Mouse (Mus musculus): ENCODE data around the gene Ccdc84.

DNA sequence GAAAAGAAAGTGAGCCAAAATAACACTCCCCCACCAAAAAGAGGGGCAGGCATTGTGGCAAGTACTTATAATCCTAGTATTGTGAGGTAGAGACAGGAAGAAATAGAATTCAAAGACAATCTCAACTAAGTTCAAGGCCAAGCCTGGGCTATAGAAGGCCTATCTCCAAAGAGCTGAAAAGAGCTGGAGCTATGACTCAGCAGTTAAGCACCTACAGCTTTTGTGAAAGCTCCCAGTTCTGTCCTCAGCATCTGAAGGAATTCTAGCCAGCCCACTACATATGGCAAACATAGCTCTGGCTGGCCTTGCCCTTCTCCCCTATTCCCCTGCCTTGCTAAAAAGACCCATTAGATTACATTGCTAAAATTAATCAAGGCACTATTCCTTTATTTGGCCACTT lies 45.0 kb downstream of the Ccdc84 start:
- TF ChIP-seq CTCF (IDR thresholded peaks at IDR 0.05) (no peak), EP300 (IDR thresholded peaks at IDR 0.05) (no peak)

Measured in lung, postnatal 0 days (tissue).